Mouse (Mus musculus): ENCODE measurements around the gene Gsdmc4.
"Not testable (repeated sequence)": the region's sequence is repeated elsewhere in the genome, so short reads cannot be mapped to it uniquely, and the experiment has no call there.

DNA sequence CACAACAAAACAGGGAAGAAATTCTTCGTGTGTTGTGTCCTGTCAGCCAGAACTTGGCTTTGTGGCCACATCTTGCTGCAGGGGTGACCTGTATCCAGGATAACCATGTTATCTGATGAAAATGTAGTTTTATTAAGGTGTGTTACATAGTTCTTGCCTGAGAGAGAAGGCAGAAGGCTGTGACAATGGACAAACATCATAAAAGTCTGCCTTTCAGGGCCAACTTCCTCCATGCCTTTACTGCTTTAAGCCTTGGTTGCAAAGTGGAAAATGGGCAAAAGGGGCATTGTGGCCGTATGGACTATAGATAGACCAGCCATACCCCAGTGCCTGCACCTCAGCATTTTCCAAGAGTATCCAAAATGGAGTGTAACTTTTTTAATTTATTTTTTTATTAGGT is 7.6 kb upstream of the Gsdmc4 start:
- TF ChIP-seq POLR2A (IDR thresholded peaks at IDR 0.05; ENCODE audit: borderline replicate concordance, insufficient read depth, low read length); CTCF (IDR thresholded peaks at IDR 0.05; ENCODE audit: borderline replicate concordance, insufficient read depth, low read depth, low read length): not testable (repeated sequence)

All from cerebellum, adult 2 months (tissue).